Mouse (Mus musculus) effector memory CD4-positive, alpha-beta T cell, adult 5 months (primary cell): ENCODE data around the gene Psmc5. TPM values are rescaled to one million over a fixed set of nuclear protein-coding genes. Genes with fewer than 3 reads are reported as not detected.

Experiments used
- polyA plus RNA-seq: library from polyadenylated mRNA; unstranded; fragments of 100-300 nt; shearing (Covaris generic); gene quantifications from one replicate; pipeline ENCODE4 v1.2.1, GENCODE M21; 2017

The Psmc5 gene
- polyA plus RNA-seq, result 120 TPM

GRCm38 (mm10) chr11:106255685-106256451 lies at the start of gene Psmc5, which contains the start of gene Ftsj3:
Psmc5 (plus strand) TSS chr11:106256154.
Ftsj3 (minus strand) TSS chr11:106256079.

DNA sequence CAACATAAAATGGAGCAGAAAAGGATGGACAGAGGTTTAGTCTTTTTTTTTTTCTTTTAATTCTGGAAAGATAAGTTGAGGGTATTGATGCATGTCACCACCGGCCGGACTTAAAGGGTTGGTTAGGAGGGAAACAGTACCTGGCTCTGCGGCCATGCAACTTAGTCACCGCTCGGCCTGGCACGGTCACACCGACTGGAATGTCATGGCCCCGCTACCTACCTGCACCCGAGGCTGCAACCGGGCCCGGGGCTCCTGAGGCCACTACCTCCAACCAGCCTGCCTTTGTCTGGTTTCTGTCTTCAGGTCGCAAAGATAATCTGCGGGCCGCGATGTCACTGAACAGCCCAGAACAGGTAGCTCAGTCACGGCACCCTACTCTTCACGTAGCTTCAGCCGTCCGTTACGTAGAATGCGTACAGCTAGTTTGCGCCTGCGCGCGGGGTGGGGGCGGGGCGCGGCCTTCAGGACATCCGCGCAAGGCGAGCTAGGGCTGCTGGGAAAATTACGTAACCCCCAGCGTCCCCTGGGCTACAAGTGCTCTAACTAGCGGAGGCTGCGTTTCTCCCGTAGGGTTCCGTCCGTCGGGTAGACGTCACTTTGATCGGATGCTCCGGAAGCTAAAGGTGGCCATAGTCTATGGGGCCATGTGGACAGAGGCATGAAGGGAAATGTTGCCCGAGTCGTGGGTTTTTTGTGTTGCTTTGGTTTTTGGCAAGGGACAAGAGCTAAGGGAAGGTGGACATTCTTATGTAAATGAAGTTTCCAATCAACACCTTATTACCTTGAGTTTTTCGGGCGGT lies 39.8 kb upstream of the Psmc5 start, which contains the start of gene Ccdc47:
Gene Ccdc47, minus strand, starts transcription at position 418 of the 803 bp plus-strand sequence.

DNA sequence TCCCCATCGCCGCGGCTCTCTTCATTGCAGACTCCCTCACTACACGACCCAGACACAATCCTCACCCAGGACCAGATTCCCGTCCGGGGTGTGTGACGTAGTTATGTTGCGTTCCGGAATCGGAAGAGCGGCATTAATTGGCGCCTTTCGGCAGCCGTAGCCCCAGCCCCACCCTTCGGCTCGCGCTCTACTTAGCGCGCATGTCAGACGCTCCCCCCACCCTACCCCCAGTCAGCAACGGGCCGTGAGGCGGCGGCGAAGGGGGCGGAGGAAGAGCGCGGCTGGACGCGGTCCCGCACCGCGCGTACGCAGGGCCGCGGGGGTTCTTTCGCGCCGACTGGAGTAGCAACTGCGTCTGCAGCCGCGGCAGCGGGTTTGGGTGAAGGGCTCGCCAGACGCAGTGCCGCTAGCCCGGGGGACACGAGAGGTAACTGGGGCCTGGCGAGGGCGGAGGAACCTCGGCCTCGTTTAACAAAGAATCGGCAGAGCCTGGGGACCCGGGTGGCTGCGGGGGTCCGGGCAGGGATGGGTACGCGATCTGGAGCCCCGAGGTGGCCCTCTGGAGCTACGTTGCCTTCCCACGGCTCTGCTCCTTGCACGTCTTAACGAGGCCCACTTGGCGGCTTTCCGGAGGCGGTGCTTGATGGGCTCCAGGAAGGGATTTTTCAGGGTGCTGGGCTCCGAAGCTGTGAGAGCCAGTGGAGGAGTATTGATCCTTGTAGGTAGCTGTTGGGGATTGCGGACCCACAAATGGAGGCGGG lies 39.0 kb upstream of the Psmc5 start, which contains the start of gene Ddx42:
Gene Ddx42, plus strand, starts transcription at position 197 of the 761 bp plus-strand sequence.

GRCm38 (mm10) chr11:106272644-106273310 lies 16.8 kb downstream of the Psmc5 start, which contains the start of gene Smarcd2:
Smarcd2 (minus strand) TSS chr11:106272972.

GRCm38 (mm10) chr11:106276454-106276853 lies 20.5 kb downstream of the Psmc5 start, which contains the start of gene Tcam1:
Tcam1 (plus strand) TSS chr11:106276672.

DNA sequence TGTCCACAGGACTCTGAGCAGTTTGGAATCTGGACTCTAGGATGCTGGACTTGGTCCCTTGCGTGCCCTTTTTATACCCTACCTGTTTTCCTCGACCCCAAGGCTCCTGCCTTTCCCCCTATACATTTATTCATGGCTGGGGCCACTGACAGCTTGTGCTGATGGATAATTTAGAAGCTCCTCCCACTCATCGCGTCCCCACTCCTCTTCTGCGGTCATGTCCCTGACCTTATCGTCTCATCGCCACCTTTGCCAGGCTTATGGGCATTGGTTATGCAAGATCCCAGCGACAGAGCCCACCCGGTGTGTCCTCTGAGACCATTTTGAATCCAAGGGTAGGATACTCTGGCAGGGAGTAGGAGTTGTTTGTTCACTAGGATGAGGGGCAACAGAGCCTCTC lies 45.8 kb downstream of the Psmc5 start, which contains the start of gene Gh:
Gene Gh, minus strand, starts transcription at position 101 of the 400 bp plus-strand sequence.

Other genes with a start within 250 kb of the Psmc5 start
- 0.15 TPM for gene Kcnh6, start 248.0 kb upstream of the Psmc5 start, polyA plus RNA-seq
- 81.6 TPM for gene Dcaf7, start 219.3 kb upstream of the Psmc5 start, polyA plus RNA-seq
- gene Taco1, start 190.1 kb upstream of the Psmc5 start, polyA plus RNA-seq, result 5.0 TPM
- 102 TPM for gene Map3k3, start 171.5 kb upstream of the Psmc5 start, polyA plus RNA-seq
- gene Gm10840, start 95.3 kb upstream of the Psmc5 start, polyA plus RNA-seq, result not detected
- gene Limd2, start 95.3 kb upstream of the Psmc5 start, polyA plus RNA-seq, result 940 TPM
- 28.5 TPM for gene Strada, start 54.0 kb upstream of the Psmc5 start, polyA plus RNA-seq
- gene Ccdc47, start 39.8 kb upstream of the Psmc5 start, polyA plus RNA-seq, result 66.9 TPM
- gene Ddx42, start 39.2 kb upstream of the Psmc5 start, polyA plus RNA-seq, result 105 TPM
- 67.4 TPM for gene Ftsj3, start 75 bp upstream of the Psmc5 start, polyA plus RNA-seq
- 116 TPM for gene Smarcd2, start 16.8 kb downstream of the Psmc5 start, polyA plus RNA-seq
- not detected for gene Tcam1, start 20.5 kb downstream of the Psmc5 start, polyA plus RNA-seq
- gene Gh, start 45.7 kb downstream of the Psmc5 start, polyA plus RNA-seq, result not detected
- 0.31 TPM for gene Cd79b, start 58.6 kb downstream of the Psmc5 start, polyA plus RNA-seq
- gene Scn4a, start 97.1 kb downstream of the Psmc5 start, polyA plus RNA-seq, result not detected
- not detected for gene Prr29, start 109.3 kb downstream of the Psmc5 start, polyA plus RNA-seq
- 82.2 TPM for gene Icam2, start 131.9 kb downstream of the Psmc5 start, polyA plus RNA-seq
- gene Ern1, start 231.7 kb downstream of the Psmc5 start, polyA plus RNA-seq, result 127 TPM